Mouse (Mus musculus) brain, embryonic 14.5 days (tissue): ENCODE measurements around the gene Rras2.

Source experiments
- CTCF ChIP-seq: fragments of 200-500 bp; IDR thresholded peaks from 2 replicates; pipeline ENCODE4 v1.5.1; 2012; ENCODE audit warnings: inconsistent platforms, mild to moderate bottlenecking, moderate library complexity, borderline replicate concordance; ENCODE audit not compliant: insufficient read depth, insufficient read length; ENCODE audit errors: extremely low read depth
- POLR2A ChIP-seq: fragments of 200-500 bp; IDR thresholded peaks from 2 replicates; pipeline ENCODE4 v1.6.1; 2012; ENCODE audit warnings: mild to moderate bottlenecking, inconsistent platforms, borderline replicate concordance; ENCODE audit not compliant: poor library complexity, insufficient read depth, insufficient read length, severe bottlenecking; ENCODE audit errors: extremely low read depth

DNA sequence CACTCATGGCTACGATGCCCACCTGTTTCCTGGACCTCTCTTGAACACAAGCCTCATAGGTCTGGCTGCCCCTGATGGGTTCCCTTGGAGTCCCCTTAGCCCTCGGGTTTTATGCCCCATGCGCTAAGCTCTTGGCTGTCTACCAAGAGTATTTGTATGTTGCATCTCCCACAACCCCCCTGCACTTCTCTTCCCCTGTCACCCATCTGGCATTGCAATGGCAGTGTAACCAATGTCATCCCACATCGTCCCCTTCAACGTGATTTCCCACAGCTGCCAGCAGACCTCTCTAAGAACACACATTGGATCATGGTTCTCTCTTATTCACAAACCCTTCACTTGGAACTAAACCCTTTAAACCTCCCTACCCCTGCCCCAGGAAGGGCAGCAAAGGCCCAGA is 112.1 kb downstream of the Rras2 start:
- TF ChIP-seq POLR2A, result no peak
- no peak for TF ChIP-seq CTCF
